Mouse (Mus musculus) bone marrow, adult 2 months (tissue): ENCODE results near the gene Mettl8.

Experiments used
- CTCF ChIP-seq: fragments of 200-500 bp; IDR thresholded peaks from 2 replicates; pipeline ENCODE4 v1.5.1; 2011; ENCODE audit warnings: low read length, control low read depth; ENCODE audit not compliant: control insufficient read depth, insufficient read depth
- POLR2A ChIP-seq: fragments of 200-500 bp; IDR thresholded peaks from 2 replicates; pipeline ENCODE4 v1.6.1; 2011; ENCODE audit warnings: low read depth, mild to moderate bottlenecking, control low read depth, low read length, borderline replicate concordance; ENCODE audit not compliant: control insufficient read depth

DNA sequence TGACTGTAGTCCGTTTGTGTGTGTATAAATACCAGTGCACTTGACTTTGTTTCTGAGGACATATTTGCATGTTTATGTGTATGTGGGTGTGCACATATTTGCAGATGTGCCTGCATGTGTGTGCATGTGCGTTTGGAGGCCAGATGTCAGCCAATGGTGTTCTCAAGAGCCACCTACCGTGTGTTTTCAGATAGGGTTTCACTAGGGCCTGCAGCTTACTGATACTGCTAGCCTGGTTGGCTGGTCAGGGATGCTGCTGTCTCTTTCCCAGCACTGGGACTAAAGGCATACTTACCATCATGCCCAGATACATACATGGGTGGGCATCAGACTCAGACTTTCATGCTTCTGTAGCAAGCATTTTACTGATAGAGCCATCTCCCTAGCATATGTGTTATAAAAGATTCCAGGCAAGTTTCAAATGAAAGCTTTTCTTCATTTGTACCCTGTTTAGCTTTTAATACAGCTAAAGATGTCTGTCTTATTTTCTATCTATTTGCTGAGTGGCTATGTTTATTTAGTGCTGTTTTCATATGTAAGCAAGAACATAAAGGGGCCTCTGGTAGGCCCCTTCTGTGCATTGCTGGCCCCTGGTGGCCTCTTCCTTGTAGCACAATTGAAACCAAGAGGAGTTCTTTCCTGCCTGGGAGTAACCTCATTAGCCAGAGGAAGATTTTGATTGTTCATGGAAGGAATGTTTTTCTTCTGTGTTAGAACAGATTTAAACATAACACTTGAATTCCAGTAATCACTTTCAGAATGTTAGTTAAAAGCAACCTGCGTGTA is 35.5 kb upstream of the Mettl8 start:
- TF ChIP-seq POLR2A = no peak
- TF ChIP-seq CTCF = no peak
